Mouse (Mus musculus): ENCODE data around the gene Dusp18. TPM values are rescaled to one million over a fixed set of nuclear protein-coding genes. Genes with fewer than 3 reads are reported as not detected.

Gene Dusp18
- polyA plus RNA-seq, 1 experiment from 2014 or later, result 13.1 TPM

Other genes with a start within 250 kb of the Dusp18 start
- 18.1 and 19.2 TPM in 2 replicates for gene Morc2a, start 246.0 kb upstream of the Dusp18 start, polyA plus RNA-seq (2015; fragmentation: Nextera tagmentation; extraction: Ambion mirVana)
- gene Osbp2, start 31.3 kb upstream of the Dusp18 start, polyA plus RNA-seq (2015; fragmentation: Nextera tagmentation; extraction: Ambion mirVana), result 1.3 and 1.6 TPM in 2 replicates
- 0.17 and 0.22 TPM in 2 replicates for gene 4921536K21Rik, start 142 bp upstream of the Dusp18 start, polyA plus RNA-seq (2015; fragmentation: Nextera tagmentation; extraction: Ambion mirVana)
- gene Slc35e4, start 19.4 kb downstream of the Dusp18 start, polyA plus RNA-seq (2015; fragmentation: Nextera tagmentation; extraction: Ambion mirVana), result 4.2 and 4.3 TPM in 2 replicates
- 70.5 and 70.6 TPM in 2 replicates for gene Tcn2, start 36.9 kb downstream of the Dusp18 start, polyA plus RNA-seq (2015; fragmentation: Nextera tagmentation; extraction: Ambion mirVana)
- gene Pes1, start 68.7 kb downstream of the Dusp18 start, polyA plus RNA-seq (2015; fragmentation: Nextera tagmentation; extraction: Ambion mirVana), result 50.0 and 57.9 TPM in 2 replicates
- gene 4930556J24Rik, start 81.5 kb downstream of the Dusp18 start, polyA plus RNA-seq (2015; fragmentation: Nextera tagmentation; extraction: Ambion mirVana), result 0.12 TPM in 2 replicates
- 0.74 and 1.4 TPM in 2 replicates for gene Gal3st1, start 88.4 kb downstream of the Dusp18 start, polyA plus RNA-seq (2015; fragmentation: Nextera tagmentation; extraction: Ambion mirVana)
- gene Sec14l4, start 136.2 kb downstream of the Dusp18 start, polyA plus RNA-seq (2015; fragmentation: Nextera tagmentation; extraction: Ambion mirVana), result 0.38 and 2.1 TPM in 2 replicates
- 2.1 and 4.8 TPM in 2 replicates for gene Sec14l3, start 169.6 kb downstream of the Dusp18 start, polyA plus RNA-seq (2015; fragmentation: Nextera tagmentation; extraction: Ambion mirVana)
- 41.6 and 42.5 TPM in 2 replicates for gene Mtfp1, start 200.2 kb downstream of the Dusp18 start, polyA plus RNA-seq (2015; fragmentation: Nextera tagmentation; extraction: Ambion mirVana)
- 0.42 and 0.97 TPM in 2 replicates for gene Sec14l2, start 228.2 kb downstream of the Dusp18 start, polyA plus RNA-seq (2015; fragmentation: Nextera tagmentation; extraction: Ambion mirVana)
- 19.2 and 20.6 TPM in 2 replicates for gene Rnf215, start 240.0 kb downstream of the Dusp18 start, polyA plus RNA-seq (2015; fragmentation: Nextera tagmentation; extraction: Ambion mirVana)

Measured in heart, embryonic 16.5 days (tissue).